Mouse (Mus musculus) heart, adult 8-10 months (tissue): ENCODE measurements around the gene Ube2e1. TPM values are rescaled to one million over a fixed set of nuclear protein-coding genes. Genes with fewer than 3 reads are reported as not detected.
A peak's percentile ranks its signal among the peaks of the same experiment; 100 is the strongest.
"Not testable (repeated sequence)": the region's sequence is repeated elsewhere in the genome, so short reads cannot be mapped to it uniquely, and the experiment has no call there.

Experiments used
- DNase-seq: peaks from one replicate; pipeline ENCODE4 v3.0.0; 2022; ENCODE audit warnings: low spot score
- total RNA-seq, 4 experiments: library from RNA; stranded (reverse); gene quantifications; 2 replicates each; pipeline ENCODE4 v1.2.4; 2022

Gene Ube2e1
- total RNA-seq, 4 experiments from 2014 or later = 37.6 to 46.9 (median 40.8) TPM

GRCm38 (mm10) chr14:18241786-18242185, 89.9 kb downstream of the Ube2e1 start:
- no peak for DNase-seq

- DNase-seq = no peak
These were observed 91.5 kb downstream of the Ube2e1 start for GRCm38 (mm10) chr14:18240132-18240531.

- DNase-seq = peak; percentile 99
These were observed 92.6 kb downstream of the Ube2e1 start, which contains the start of gene Nr1d2 for GRCm38 (mm10) chr14:18238750-18239731. Gene Nr1d2 (minus strand): TSS chr14:18239127.

- peak; percentile 97 for DNase-seq
These were observed 93.4 kb downstream of the Ube2e1 start for GRCm38 (mm10) chr14:18238131-18238749.

GRCm38 (mm10) chr14:18237381-18237780, 94.3 kb downstream of the Ube2e1 start:
- DNase-seq = no peak

GRCm38 (mm10) chr14:18236496-18237235, 95.0 kb downstream of the Ube2e1 start:
- not testable (repeated sequence) for DNase-seq

- DNase-seq = peak; percentile 40
These were observed 97.4 kb downstream of the Ube2e1 start for GRCm38 (mm10) chr14:18233981-18234960.

- DNase-seq = no peak
These were observed 98.6 kb downstream of the Ube2e1 start for GRCm38 (mm10) chr14:18233076-18233475.

Other genes starting within 250 kb of the Ube2e1 start
- gene Nr1d2, start 92.7 kb downstream of the Ube2e1 start, total RNA-seq = 100 to 1,000 TPM in 2 of 4 experiments, 10 to 100 TPM in 2; 68.8 to 111 (median 99.4) TPM
- gene Nkiras1, start 60.7 kb downstream of the Ube2e1 start, total RNA-seq = 10 to 100 TPM; 31.4 to 43.7 (median 36.6) TPM
- 100 to 1,000 TPM; 507 to 588 (median 548) TPM for gene Rpl15, start 60.5 kb downstream of the Ube2e1 start, total RNA-seq